Mouse (Mus musculus): ENCODE measurements around the gene Ist1.
A peak's percentile ranks its signal among the peaks of the same experiment; 100 is the strongest.

The Ist1 gene

DNA sequence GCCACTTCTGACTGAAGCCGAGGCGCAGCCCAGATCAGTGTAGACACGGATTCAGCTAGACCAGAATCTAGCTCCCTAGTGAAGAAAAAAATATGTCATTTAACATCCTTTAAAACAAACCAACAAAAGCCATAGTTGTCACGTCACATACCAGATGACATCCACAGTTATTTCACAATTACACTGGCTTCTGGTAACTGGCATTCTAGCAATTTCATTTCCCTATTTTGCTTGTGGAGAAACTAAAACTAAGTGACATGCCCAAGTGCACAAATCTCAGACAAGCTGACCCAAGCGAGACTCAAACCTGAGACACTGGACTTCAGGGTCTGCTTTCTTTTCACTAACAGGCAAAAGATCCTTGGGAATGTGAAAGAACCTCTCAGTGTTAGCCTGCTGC is 10.9 kb downstream of the Ist1 start:
- DNase-seq (ENCODE audit: low spot score in 2 of 2): peak in 1 of 2 experiments; percentile 18

- DNase-seq (ENCODE audit: low spot score in 2 of 2): no peak
Measured at GRCm38 (mm10) chr8:109681535-109681934, 11.5 kb downstream of the Ist1 start.

DNA sequence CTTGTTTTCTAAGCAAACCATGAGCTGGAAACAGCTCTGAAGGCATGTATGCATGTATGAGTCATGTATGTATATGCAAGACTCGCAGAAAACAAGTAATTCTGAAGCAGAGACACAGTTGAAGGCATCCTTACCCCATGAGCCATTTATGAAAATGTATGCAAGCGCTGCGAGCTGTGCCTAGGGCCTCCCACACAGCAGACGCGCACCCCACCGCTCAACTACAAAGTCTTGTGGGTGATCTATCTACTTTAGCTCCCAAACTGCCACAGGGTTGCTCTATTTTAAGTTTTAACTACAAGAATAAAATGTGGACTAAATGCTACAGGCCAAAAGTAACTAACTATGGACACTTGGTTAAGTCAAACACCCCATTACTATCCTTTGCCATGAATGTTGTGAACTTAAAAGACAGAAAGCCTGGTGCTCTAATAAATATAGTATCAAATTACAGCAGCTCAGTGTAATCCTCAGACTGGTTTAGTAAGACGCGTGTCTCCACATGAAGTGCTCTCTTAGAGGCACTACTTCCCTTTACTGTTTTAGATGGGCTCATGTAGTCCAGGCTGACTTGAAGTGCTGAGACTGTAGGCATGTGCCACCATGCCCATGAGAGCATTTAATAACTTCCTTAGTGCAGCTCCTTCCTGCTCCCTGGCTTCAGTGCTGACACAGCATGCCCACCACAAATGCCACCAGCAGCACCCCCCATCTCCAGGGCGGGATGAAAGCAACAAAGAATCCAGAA is 17.0 kb downstream of the Ist1 start:
- DNase-seq (ENCODE audit: low spot score in 2 of 2): no peak

GRCm38 (mm10) chr8:109673596-109673995 is 19.5 kb downstream of the Ist1 start:
- no peak for DNase-seq (ENCODE audit: low spot score in 2 of 2)

DNA sequence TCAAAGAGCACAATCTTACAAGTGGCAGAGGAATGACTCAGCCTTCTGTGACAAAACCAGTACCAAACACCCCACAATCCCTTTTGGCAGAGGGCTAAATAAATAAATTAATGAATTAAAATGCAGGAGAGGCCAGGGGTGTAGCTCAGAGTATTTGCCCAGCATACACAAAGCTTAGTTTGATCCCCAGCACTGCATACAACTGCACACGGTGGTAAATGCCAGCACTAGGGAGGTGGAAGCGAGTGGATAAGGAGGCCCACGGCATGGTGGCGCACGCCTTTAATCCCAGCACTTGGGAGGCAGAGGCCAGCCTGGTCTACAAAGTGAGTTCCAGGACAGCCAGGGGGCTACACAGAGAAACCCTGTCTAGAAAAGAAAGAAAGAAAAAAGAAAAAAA is 20.4 kb downstream of the Ist1 start:
- DNase-seq (ENCODE audit: low spot score in 2 of 2): no peak

GRCm38 (mm10) chr8:109666616-109667015 is 26.4 kb downstream of the Ist1 start:
- DNase-seq (ENCODE audit: low spot score in 2 of 2): no peak

DNA sequence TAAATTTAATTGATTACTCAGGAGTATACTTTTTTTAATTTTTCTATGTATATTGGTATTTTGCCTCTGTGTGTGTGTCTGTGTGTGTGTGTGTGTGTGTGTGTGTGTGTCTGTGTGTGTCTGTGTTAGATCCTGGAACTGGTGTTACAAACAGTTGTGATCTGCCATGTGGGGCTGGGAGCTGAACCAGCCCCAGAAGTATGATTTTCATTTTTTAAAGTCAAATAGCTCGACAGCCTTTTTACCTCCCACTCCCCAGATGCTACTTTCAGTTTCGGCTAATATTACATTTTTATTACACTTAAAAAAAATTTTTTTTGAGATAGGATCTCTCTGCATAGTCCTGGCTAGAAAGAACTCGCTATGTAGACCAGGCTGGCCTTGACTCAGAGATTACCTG is 30.7 kb downstream of the Ist1 start:
- no peak for DNase-seq (ENCODE audit: low spot score in 2 of 2)

DNA sequence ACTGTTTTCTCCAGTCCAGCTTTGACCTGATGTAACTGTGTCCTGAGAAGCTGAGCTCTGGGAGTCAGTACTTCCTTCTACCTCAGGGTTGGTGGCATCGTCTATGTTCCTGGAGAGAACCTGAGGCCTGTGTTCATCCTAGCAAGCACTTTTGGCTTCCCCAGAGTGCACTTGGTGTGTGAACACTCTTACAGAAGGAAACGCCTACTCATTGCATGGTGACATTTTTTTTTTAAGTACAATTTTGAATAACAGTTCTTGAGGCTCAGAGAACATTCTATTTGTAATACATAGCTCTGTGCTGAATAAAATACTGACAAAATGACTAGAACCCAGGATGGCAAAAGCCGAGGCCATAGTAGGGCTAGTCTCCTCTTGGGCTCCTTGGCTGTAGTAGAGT is 36.2 kb downstream of the Ist1 start:
- DNase-seq (ENCODE audit: low spot score in 2 of 2): no peak

- DNase-seq (ENCODE audit: low spot score in 2 of 2): no peak
Measured at GRCm38 (mm10) chr8:109650801-109651200, 42.3 kb downstream of the Ist1 start.

DNA sequence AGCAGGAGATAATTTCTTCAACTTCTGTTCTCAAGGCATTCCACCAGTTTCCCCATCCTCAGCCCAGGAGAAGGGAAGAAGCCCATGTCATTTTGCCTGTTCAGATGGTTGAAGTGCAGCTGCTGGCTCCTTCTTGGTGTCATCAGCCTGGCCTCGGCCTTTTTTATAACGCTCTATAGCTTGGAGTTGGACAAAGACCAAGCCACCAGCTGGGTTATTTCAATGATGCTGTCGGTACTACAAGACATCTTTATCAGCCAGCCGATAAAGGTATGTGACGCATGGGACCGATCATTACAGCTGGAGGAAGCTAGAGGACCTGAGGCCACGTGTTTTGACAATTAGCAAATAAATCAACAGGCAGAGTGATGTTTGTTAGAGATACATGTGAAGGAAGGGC is 44.6 kb downstream of the Ist1 start:
- no peak for DNase-seq (ENCODE audit: low spot score in 2 of 2)

GRCm38 (mm10) chr8:109647331-109647730 is 45.7 kb downstream of the Ist1 start:
- DNase-seq (ENCODE audit: low spot score in 2 of 2): no peak

- no peak for DNase-seq (ENCODE audit: low spot score in 2 of 2)
Measured at GRCm38 (mm10) chr8:109641236-109641635, 51.8 kb downstream of the Ist1 start.

DNA sequence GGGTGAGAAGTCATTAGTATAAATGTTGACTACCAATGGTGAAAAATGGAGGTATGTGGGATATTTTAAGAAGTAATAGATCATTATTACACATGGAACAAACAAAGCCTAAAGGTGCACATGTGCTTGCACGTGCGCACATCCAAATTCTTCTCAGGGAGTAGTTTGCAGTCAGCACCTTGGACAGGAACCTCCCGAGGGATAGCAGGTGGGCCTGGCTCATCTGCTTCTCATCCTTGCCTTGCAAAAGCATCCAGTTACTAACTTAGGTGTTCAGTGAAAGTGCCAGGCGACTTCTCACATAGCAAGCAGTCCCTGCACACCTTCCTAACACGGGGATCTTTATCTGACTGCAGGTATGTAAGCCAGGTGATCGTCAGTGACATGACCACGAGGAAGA is 52.6 kb downstream of the Ist1 start:
- no peak for DNase-seq (ENCODE audit: low spot score in 2 of 2)

DNA sequence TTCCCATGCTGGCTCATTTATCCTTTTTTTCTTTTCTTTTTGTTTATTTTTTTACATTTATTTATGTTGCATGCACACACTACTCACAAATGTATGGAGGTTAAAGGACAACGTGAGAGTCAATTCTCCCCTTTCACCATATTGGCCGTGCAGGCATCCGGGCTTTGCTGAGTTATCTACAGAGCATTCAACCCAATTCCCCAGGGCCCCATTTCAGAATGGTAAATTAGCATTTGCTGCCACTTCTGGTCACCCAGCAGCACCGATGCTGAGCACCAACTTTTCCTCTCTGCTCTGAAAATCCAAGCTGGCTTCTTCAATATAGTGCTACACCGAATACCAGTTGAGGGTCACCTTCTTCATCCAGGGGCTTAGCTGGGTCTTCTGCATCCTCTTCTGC is 54.2 kb downstream of the Ist1 start:
- no peak for DNase-seq (ENCODE audit: low spot score in 2 of 2)

DNA sequence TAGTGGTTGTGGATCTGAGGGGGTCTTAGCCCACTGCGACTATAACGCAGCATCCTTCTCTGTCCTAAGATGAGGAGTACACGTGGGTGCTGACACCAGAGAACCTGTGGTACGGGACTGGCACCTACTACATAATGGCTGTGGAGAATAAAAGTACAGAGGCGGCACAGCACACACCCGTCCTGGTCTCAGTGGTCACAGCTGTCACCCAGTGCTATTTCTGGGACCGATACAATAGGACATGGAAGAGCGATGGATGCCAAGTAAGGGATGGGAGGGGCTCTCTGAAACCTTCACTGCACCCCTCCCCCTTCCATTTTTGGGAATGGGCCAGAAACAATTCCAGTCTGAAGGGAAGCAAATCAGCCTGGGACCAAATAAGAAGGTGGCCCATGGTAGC is 57.9 kb downstream of the Ist1 start:
- no peak for DNase-seq (ENCODE audit: low spot score in 2 of 2)

DNA sequence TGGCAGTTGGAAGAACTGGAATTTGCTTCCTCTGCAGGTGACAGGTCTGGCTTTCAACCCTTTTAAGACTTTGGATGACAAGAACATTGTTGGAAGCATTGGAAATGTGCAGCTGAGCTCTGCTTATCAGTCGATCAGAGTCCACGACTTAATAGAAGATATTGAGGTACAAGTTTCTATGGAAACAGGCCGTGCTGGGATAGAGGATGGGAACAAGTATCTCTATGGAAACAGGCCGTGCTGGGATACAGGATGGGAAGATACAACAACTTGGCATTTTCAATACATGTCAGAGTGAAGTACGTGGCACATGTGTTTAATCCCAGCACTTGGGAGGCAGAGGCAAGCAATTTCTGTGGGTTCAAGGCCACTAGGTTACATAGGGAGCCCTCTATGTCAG is 60.6 kb downstream of the Ist1 start:
- no peak for DNase-seq (ENCODE audit: low spot score in 2 of 2)

DNA sequence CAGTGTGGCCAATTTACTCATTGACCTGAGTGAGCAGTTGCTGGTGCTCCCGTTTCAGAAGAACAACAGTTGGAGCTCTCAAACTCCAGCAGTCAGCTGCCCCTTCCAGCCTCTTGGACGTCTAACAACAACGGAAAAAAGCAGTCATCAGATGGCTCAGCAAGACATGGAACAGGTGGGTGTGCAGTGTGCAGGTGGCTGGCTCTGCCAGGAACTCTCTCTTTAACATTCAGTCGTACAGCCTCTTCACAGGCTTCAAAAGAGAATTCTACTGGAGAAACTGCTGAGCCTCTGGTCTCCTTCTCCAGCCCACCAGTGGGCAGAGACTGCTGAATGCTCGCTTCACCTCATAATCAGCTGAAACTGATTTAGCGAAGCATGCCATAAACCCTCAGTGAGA is 64.4 kb downstream of the Ist1 start:
- no peak for DNase-seq (ENCODE audit: low spot score in 2 of 2)
